ENCODE assay signal across 25 mouse cellular contexts in genomic region chr1:192542093-192542492, GRCm38 (mm10).
"Had no signal": no experiment of that assay in that cellular context is flagged by ENCODE, and none has a peak within 500 bp of the region (broad histone marks: within the 10 kb centered on the region; RNA-seq: fewer than 3 reads in every experiment).

No protein-coding gene starts in this region.

- H3K9me3 ChIP-seq: heart, embryonic 13.5 days; heart, embryonic 15.5 days; hindbrain, embryonic 12.5 days; hindbrain, embryonic 15.5 days; kidney, embryonic 15.5 days; limb, embryonic 13.5 days; limb, embryonic 15.5 days; liver, embryonic 12.5 days had no signal

- H3K27me3 ChIP-seq: heart, embryonic 13.5 days; heart, embryonic 15.5 days; hindbrain, embryonic 12.5 days; hindbrain, embryonic 15.5 days; kidney, embryonic 15.5 days; limb, embryonic 13.5 days; limb, embryonic 15.5 days; liver, embryonic 12.5 days had no signal

- H3K36me3 ChIP-seq: heart, embryonic 13.5 days; heart, embryonic 15.5 days; hindbrain, embryonic 12.5 days; hindbrain, embryonic 15.5 days; kidney, embryonic 15.5 days; limb, embryonic 13.5 days; limb, embryonic 15.5 days; liver, embryonic 12.5 days had no signal

- ATAC-seq: hindbrain, postnatal 0 days; intestine, embryonic 16.5 days; liver, embryonic 12.5 days had no signal

- H3K27ac ChIP-seq: heart, embryonic 13.5 days; heart, embryonic 15.5 days; hindbrain, embryonic 12.5 days; hindbrain, embryonic 15.5 days; hindbrain, postnatal 0 days; kidney, embryonic 15.5 days; kidney, postnatal 0 days; limb, embryonic 13.5 days; limb, embryonic 15.5 days; liver, embryonic 12.5 days; liver, embryonic 14.5 days had no signal

- DNase-seq: gastrocnemius, postnatal 14 days; gastrocnemius, postnatal 36 days; heart, adult 18-20 months; heart, postnatal 14 days; heart, postnatal 36 days; kidney, adult 11 months; kidney, adult 2 months; kidney, adult 9 months; kidney, postnatal 14 days; kidney, postnatal 36 days; layer of hippocampus, adult 9-11 months; layer of hippocampus, postnatal 36 days; left cerebral cortex, postnatal 4 days had no signal

- H3K4me1 ChIP-seq: kidney, embryonic 15.5 days; limb, embryonic 13.5 days; limb, embryonic 15.5 days; liver, embryonic 12.5 days had no signal

- H3K9ac ChIP-seq: heart, embryonic 13.5 days; heart, embryonic 15.5 days; hindbrain, embryonic 12.5 days; hindbrain, embryonic 15.5 days; kidney, embryonic 15.5 days; limb, embryonic 13.5 days; limb, embryonic 15.5 days; liver, embryonic 12.5 days; liver, embryonic 14.5 days had no signal

- H3K4me3 ChIP-seq: heart, embryonic 13.5 days; heart, embryonic 15.5 days; hindbrain, embryonic 12.5 days; hindbrain, embryonic 15.5 days; kidney, embryonic 15.5 days; limb, embryonic 13.5 days; limb, embryonic 15.5 days; liver, embryonic 12.5 days had no signal

- H3K4me2 ChIP-seq: heart, embryonic 13.5 days; heart, embryonic 15.5 days; hindbrain, embryonic 12.5 days; hindbrain, embryonic 15.5 days; kidney, embryonic 15.5 days; limb, embryonic 13.5 days; limb, embryonic 15.5 days; liver, embryonic 12.5 days had no signal
